Mouse (Mus musculus): ENCODE results near the gene Synpo2. TPM values are rescaled to one million over a fixed set of nuclear protein-coding genes. Genes with fewer than 3 reads are reported as not detected.
"Not testable (repeated sequence)": the region's sequence is repeated elsewhere in the genome, so short reads cannot be mapped to it uniquely, and the experiment has no call there.

Gene Synpo2
- polyA plus RNA-seq, 1 experiment from 2014 or later: 1.8 TPM

- Histone ChIP-seq H3K4me3 (replicated peaks) (no peak overlapping the region), H3K27ac (replicated peaks) (no peak overlapping the region), H3K9ac (replicated peaks) (no peak overlapping the region), H3K4me1 (no peaks in the 10 kb centered on the region), H3K4me2 (no peak overlapping the region), H3K9me3 (replicated peaks) (no peaks in the 10 kb centered on the region), H3K27me3 (replicated peaks) (no peaks in the 10 kb centered on the region), H3K36me3 (no peaks in the 10 kb centered on the region)
- 91% methylated on average over 6 of the region's 6 CpGs for WGBS
- no peak for ATAC-seq (ENCODE audit: low FRiP score)
Measured at GRCm38 (mm10) chr3:123143412-123143811, 92.5 kb downstream of the Synpo2 start.

- H3K36me3 ChIP-seq: no peaks in the 10 kb centered on the region
- ATAC-seq (ENCODE audit: low FRiP score): no peak
- H3K4me2 ChIP-seq: no peak overlapping the region
- 81% methylated on average over 3 of the region's 3 CpGs for whole genome bisulfite sequencing
- no peak overlapping the region for H3K27ac ChIP-seq (replicated peaks)
- no peak overlapping the region for H3K9ac ChIP-seq (replicated peaks)
- H3K27me3 ChIP-seq (replicated peaks): no peaks in the 10 kb centered on the region
- no peaks in the 10 kb centered on the region for H3K9me3 ChIP-seq (replicated peaks)
- no peak overlapping the region for H3K4me3 ChIP-seq (replicated peaks)
- H3K4me1 ChIP-seq: no peaks in the 10 kb centered on the region
Measured at GRCm38 (mm10) chr3:123142298-123142697, 93.7 kb downstream of the Synpo2 start.

GRCm38 (mm10) chr3:123141069-123141468 is 94.9 kb downstream of the Synpo2 start:
- no peak overlapping the region for H3K9ac ChIP-seq (replicated peaks)
- no peaks in the 10 kb centered on the region for H3K36me3 ChIP-seq
- ATAC-seq (ENCODE audit: low FRiP score): no peak
- no peaks in the 10 kb centered on the region for H3K4me1 ChIP-seq
- no peaks in the 10 kb centered on the region for H3K27me3 ChIP-seq (replicated peaks)
- H3K4me3 ChIP-seq (replicated peaks): no peak overlapping the region
- WGBS: 87% methylated on average over 6 of the region's 6 CpGs
- H3K4me2 ChIP-seq: no peak overlapping the region
- H3K9me3 ChIP-seq (replicated peaks): no peaks in the 10 kb centered on the region
- H3K27ac ChIP-seq (replicated peaks): no peak overlapping the region

GRCm38 (mm10) chr3:123140134-123140533 is 95.8 kb downstream of the Synpo2 start:
- H3K4me2 ChIP-seq: no peak overlapping the region
- WGBS: 95% methylated on average over 3 of the region's 3 CpGs
- ATAC-seq (ENCODE audit: low FRiP score): no peak
- H3K36me3 ChIP-seq: no peaks in the 10 kb centered on the region
- H3K27ac ChIP-seq (replicated peaks): no peak overlapping the region
- no peak overlapping the region for H3K9ac ChIP-seq (replicated peaks)
- no peaks in the 10 kb centered on the region for H3K4me1 ChIP-seq
- no peaks in the 10 kb centered on the region for H3K27me3 ChIP-seq (replicated peaks)
- H3K4me3 ChIP-seq (replicated peaks): no peak overlapping the region
- no peaks in the 10 kb centered on the region for H3K9me3 ChIP-seq (replicated peaks)

GRCm38 (mm10) chr3:123139619-123140018 is 96.3 kb downstream of the Synpo2 start:
- no peaks in the 10 kb centered on the region for H3K4me1 ChIP-seq
- H3K27me3 ChIP-seq (replicated peaks): no peaks in the 10 kb centered on the region
- no peak overlapping the region for H3K4me3 ChIP-seq (replicated peaks)
- ATAC-seq (ENCODE audit: low FRiP score): no peak
- no peak overlapping the region for H3K27ac ChIP-seq (replicated peaks)
- no peak overlapping the region for H3K4me2 ChIP-seq
- no peaks in the 10 kb centered on the region for H3K9me3 ChIP-seq (replicated peaks)
- no peak overlapping the region for H3K9ac ChIP-seq (replicated peaks)
- 80% methylated on average over 5 of the region's 5 CpGs for WGBS
- H3K36me3 ChIP-seq: no peaks in the 10 kb centered on the region

GRCm38 (mm10) chr3:123138274-123139003 is 97.5 kb downstream of the Synpo2 start:
- ATAC-seq (ENCODE audit: low FRiP score): no peak
- WGBS: 69% methylated on average over 6 of the region's 6 CpGs

GRCm38 (mm10) chr3:123132101-123132500 is 103.8 kb downstream of the Synpo2 start:
- Histone ChIP-seq H3K4me3 (replicated peaks) (no peak overlapping the region), H3K27ac (replicated peaks) (no peak overlapping the region), H3K9ac (replicated peaks) (no peak overlapping the region), H3K4me1 (no peaks in the 10 kb centered on the region), H3K9me3 (replicated peaks) (no peaks in the 10 kb centered on the region), H3K4me2 (no peak overlapping the region), H3K27me3 (replicated peaks) (no peaks in the 10 kb centered on the region), H3K36me3 (no peaks in the 10 kb centered on the region)
- no peak for ATAC-seq (ENCODE audit: low FRiP score)
- 82% methylated on average over 2 of the region's 2 CpGs for WGBS

More at GRCm38 (mm10) chr3:123138274-123139003, 97.5 kb downstream of the Synpo2 start:
- Histone ChIP-seq H3K4me3 (replicated peaks) (no peak overlapping the region), H3K4me1 (no peaks in the 10 kb centered on the region), H3K27ac (replicated peaks) (no peak overlapping the region), H3K9ac (replicated peaks) (no peak overlapping the region), H3K9me3 (replicated peaks) (no peaks in the 10 kb centered on the region), H3K4me2 (no peak overlapping the region), H3K27me3 (replicated peaks) (no peaks in the 10 kb centered on the region), H3K36me3 (no peaks in the 10 kb centered on the region)

GRCm38 (mm10) chr3:123131151-123131756 is 104.7 kb downstream of the Synpo2 start:
- H3K4me1 ChIP-seq: no peaks in the 10 kb centered on the region
- H3K27ac ChIP-seq (replicated peaks): no peak overlapping the region
- no peaks in the 10 kb centered on the region for H3K27me3 ChIP-seq (replicated peaks)
- WGBS: 94% methylated on average over 6 of the region's 6 CpGs
- H3K4me2 ChIP-seq: no peak overlapping the region
- no peaks in the 10 kb centered on the region for H3K36me3 ChIP-seq
- no peaks in the 10 kb centered on the region for H3K9me3 ChIP-seq (replicated peaks)
- ATAC-seq (ENCODE audit: low FRiP score): no peak
- H3K4me3 ChIP-seq (replicated peaks): no peak overlapping the region
- H3K9ac ChIP-seq (replicated peaks): no peak overlapping the region

- WGBS: 89% methylated on average over 14 of the region's 14 CpGs
- Histone ChIP-seq H3K9me3 (replicated peaks) (no peaks in the 10 kb centered on the region), H3K9ac (replicated peaks) (no peak overlapping the region), H3K4me2 (no peak overlapping the region), H3K27ac (replicated peaks) (no peak overlapping the region), H3K4me3 (replicated peaks) (no peak overlapping the region), H3K27me3 (replicated peaks) (no peaks in the 10 kb centered on the region), H3K36me3 (no peaks in the 10 kb centered on the region), H3K4me1 (no peaks in the 10 kb centered on the region)
- ATAC-seq (ENCODE audit: low FRiP score): no peak
Measured at GRCm38 (mm10) chr3:123130314-123131150, 105.4 kb downstream of the Synpo2 start.

GRCm38 (mm10) chr3:123128781-123129180 is 107.2 kb downstream of the Synpo2 start:
- H3K27ac ChIP-seq (replicated peaks): no peak overlapping the region
- H3K36me3 ChIP-seq: no peaks in the 10 kb centered on the region
- no peak overlapping the region for H3K4me3 ChIP-seq (replicated peaks)
- H3K27me3 ChIP-seq (replicated peaks): no peaks in the 10 kb centered on the region
- ATAC-seq (ENCODE audit: low FRiP score): no peak
- H3K9ac ChIP-seq (replicated peaks): no peak overlapping the region
- H3K4me2 ChIP-seq: no peak overlapping the region
- H3K9me3 ChIP-seq (replicated peaks): no peaks in the 10 kb centered on the region
- H3K4me1 ChIP-seq: no peaks in the 10 kb centered on the region
- WGBS: 71% methylated on average over 8 of the region's 8 CpGs

- Histone ChIP-seq H3K27ac (replicated peaks) (no peak overlapping the region), H3K27me3 (replicated peaks) (no peaks in the 10 kb centered on the region), H3K4me3 (replicated peaks) (no peak overlapping the region), H3K4me2 (no peak overlapping the region), H3K4me1 (no peaks in the 10 kb centered on the region), H3K9ac (replicated peaks) (no peak overlapping the region), H3K36me3 (no peaks in the 10 kb centered on the region), H3K9me3 (replicated peaks) (no peaks in the 10 kb centered on the region)
- 42% methylated on average over 7 of the region's 7 CpGs for WGBS
- no peak for ATAC-seq (ENCODE audit: low FRiP score)
Measured at GRCm38 (mm10) chr3:123128091-123128490, 107.9 kb downstream of the Synpo2 start.

- 91% methylated on average over 4 of the region's 4 CpGs for WGBS
- H3K27ac ChIP-seq (replicated peaks); H3K9me3 ChIP-seq (replicated peaks); H3K9ac ChIP-seq (replicated peaks); H3K36me3 ChIP-seq; ATAC-seq (ENCODE audit: low FRiP score); H3K27me3 ChIP-seq (replicated peaks); H3K4me1 ChIP-seq; H3K4me2 ChIP-seq; H3K4me3 ChIP-seq (replicated peaks): not testable (repeated sequence)
Measured at GRCm38 (mm10) chr3:123126741-123127140, 109.2 kb downstream of the Synpo2 start.

All from neural tube, embryonic 15.5 days (tissue).